Mouse (Mus musculus) intestine, embryonic 14.5 days (tissue): ENCODE results near the gene Fance. TPM values are rescaled to one million over a fixed set of nuclear protein-coding genes. Genes with fewer than 3 reads are reported as not detected.

Experiments used
- ATAC-seq: fragments of 200-750 bp; cut with Nextera tagmentation; replicated peaks from 2 replicates; pipeline ENCODE4 v1.8.0; 2017; ENCODE audit warnings: low read depth, moderate number of reproducible peaks, moderate TSS enrichment, moderate library complexity; ENCODE audit not compliant: low FRiP score, low TSS enrichment
- DNase-seq: peaks from one replicate; pipeline ENCODE4 v3.0.0-alpha.2; 2018; ENCODE audit warnings: low spot score
- H3K27ac ChIP-seq: fragments of 300-500 bp; sonication (generic); 2 replicates; pipeline ENCODE4 v1.5.1; 2014; ENCODE audit warnings: low read depth, mild to moderate bottlenecking, control low read depth
- H3K27me3 ChIP-seq: fragments of 300-500 bp; sonication (generic); replicated peaks from 2 replicates; pipeline ENCODE4 v1.6.1; 2014; ENCODE audit warnings: low read length, control low read depth; ENCODE audit not compliant: control insufficient read depth, insufficient read depth
- H3K36me3 ChIP-seq: fragments of 300-500 bp; sonication (generic); 2 replicates; pipeline ENCODE4 v1.6.1; 2014; ENCODE audit warnings: low read length, control low read depth; ENCODE audit not compliant: control insufficient read depth, insufficient read depth
- H3K4me1 ChIP-seq: fragments of 300-500 bp; sonication (generic); replicated peaks from 2 replicates; pipeline ENCODE4 v1.6.1; 2014; ENCODE audit warnings: low read length, control low read depth, mixed read lengths; ENCODE audit not compliant: control insufficient read depth, insufficient read depth
- H3K4me2 ChIP-seq: fragments of 300-500 bp; sonication (generic); 2 replicates; pipeline ENCODE4 v1.6.1; 2014; ENCODE audit warnings: low read length
- H3K4me3 ChIP-seq: fragments of 300-500 bp; sonication (generic); 2 replicates; pipeline ENCODE4 v1.5.1; 2014; ENCODE audit warnings: low read depth, low read length, control low read depth, mixed read lengths
- H3K9ac ChIP-seq: fragments of 300-500 bp; sonication (generic); 2 replicates; pipeline ENCODE4 v1.6.1; 2014; ENCODE audit warnings: mild to moderate bottlenecking, low read length
- H3K9me3 ChIP-seq: fragments of 300-500 bp; sonication (generic); 2 replicates; pipeline ENCODE4 v1.6.1; 2016; ENCODE audit warnings: low read length, control low read depth; ENCODE audit not compliant: control insufficient read depth
- WGBS: fragments of 180-500 bp; shearing (Covaris S2); extraction: QIAGEN DNeasy Blood & Tissue Kit; methylation state at CpG from one replicate; pipeline ENCODE4 v1.1.7; 2014; 5-methylcytosine and 5-hydroxymethylcytosine counted together
- polyA plus RNA-seq: library from polyadenylated mRNA; unstranded; fragments of >200 nt; fragmentation: Nextera tagmentation; extraction: Ambion mirVana; gene quantifications from 2 replicates; pipeline ENCODE4 v1.2.1, GENCODE M21; 2014

Fance gene
- polyA plus RNA-seq, 1 experiment from 2014 or later = 33.7 TPM

DNA sequence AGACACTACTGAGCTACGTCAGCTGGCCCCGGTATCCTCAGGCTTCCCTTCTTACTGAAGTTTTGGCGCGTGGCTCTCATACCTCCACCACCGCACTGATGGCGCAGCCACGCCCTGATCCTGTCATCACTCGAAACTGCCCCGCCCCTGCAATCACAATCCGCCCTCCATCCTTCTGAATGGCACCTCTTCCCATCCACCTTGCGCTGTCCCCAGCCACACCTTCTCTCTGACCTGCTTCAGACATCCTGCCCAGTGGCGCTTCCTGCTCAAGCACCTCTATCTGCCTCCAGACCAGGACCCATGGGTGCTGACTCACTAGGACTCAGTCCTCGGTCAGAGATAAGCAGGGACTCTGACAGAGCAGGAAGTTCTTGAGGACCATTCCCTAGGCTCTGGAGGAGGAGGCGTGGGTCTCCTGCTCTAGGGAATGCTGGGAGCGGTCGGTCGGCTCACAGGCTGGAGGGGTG lies 62.3 kb downstream of the Fance start:
- peaks cover 24% of the 10 kb centered on the region for H3K27me3 ChIP-seq
- no peak overlapping the region for H3K27ac ChIP-seq
- H3K4me2 ChIP-seq = peak overlapping the region; percentile 6; the same call in 1 of the 2 replicates
- no peak overlapping the region for H3K9ac ChIP-seq
- ATAC-seq (peak; percentile 51), DNase-seq (no peak)
- no peaks in the 10 kb centered on the region for H3K36me3 ChIP-seq
- H3K4me3 ChIP-seq = no peak overlapping the region
- WGBS = 6% methylated on average over 17 of the region's 17 CpGs
- H3K9me3 ChIP-seq = no peaks in the 10 kb centered on the region
- H3K4me1 ChIP-seq = no peaks in the 10 kb centered on the region

Other genes starting within 250 kb of the Fance start
- gene Tcp11, start 232.9 kb upstream of the Fance start, polyA plus RNA-seq = 0.73 and 1.4 TPM in 2 replicates
- 3.5 TPM in 2 replicates for gene Scube3, start 171.4 kb upstream of the Fance start, polyA plus RNA-seq
- gene Zfp523, start 136.4 kb upstream of the Fance start, polyA plus RNA-seq = 31.8 and 32.4 TPM in 2 replicates
- gene Def6, start 105.7 kb upstream of the Fance start, polyA plus RNA-seq = 1.9 and 2.6 TPM in 2 replicates
- 2.1 and 2.5 TPM in 2 replicates for gene Ppard, start 80.8 kb upstream of the Fance start, polyA plus RNA-seq
- 909 and 955 TPM in 2 replicates for gene Rpl10a, start 15.0 kb downstream of the Fance start, polyA plus RNA-seq
- gene Tead3, start 37.3 kb downstream of the Fance start, polyA plus RNA-seq = 12.0 and 13.3 TPM in 2 replicates
- gene Tulp1, start 51.7 kb downstream of the Fance start, polyA plus RNA-seq = 3.7 and 4.0 TPM in 2 replicates
- gene Fkbp5, start 204.0 kb downstream of the Fance start, polyA plus RNA-seq = 8.1 and 8.7 TPM in 2 replicates
- not detected in 2 replicates for gene Armc12, start 217.3 kb downstream of the Fance start, polyA plus RNA-seq
- gene Clpsl2, start 235.9 kb downstream of the Fance start, polyA plus RNA-seq = not detected in 2 replicates
- 18.6 and 323 TPM in 2 replicates for gene Clps, start 247.2 kb downstream of the Fance start, polyA plus RNA-seq